Mouse (Mus musculus): ENCODE measurements around the gene Olfr1491.

The Olfr1491 gene

DNA sequence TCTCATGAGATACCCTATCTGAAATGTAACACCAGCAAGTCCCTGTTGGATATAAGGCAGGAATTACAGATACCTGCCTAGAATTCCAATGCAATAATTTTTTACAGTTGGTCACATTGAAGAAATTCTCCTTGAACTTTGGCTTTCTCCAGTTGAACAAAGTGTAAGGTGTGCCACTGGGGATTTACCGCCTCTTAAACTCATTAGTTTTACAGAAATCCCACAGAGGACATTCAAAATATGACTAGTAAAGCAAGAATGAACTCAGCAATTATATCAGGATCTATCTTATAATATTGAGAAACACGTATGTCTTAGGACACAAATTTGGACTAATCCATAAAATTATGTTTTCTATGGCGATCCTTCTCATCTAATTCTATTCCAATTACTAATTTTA is at the start of gene Olfr1491:
TSS of gene Olfr1491 (plus strand) at position 301 of the 400 bp plus-strand sequence.
- DNase-seq: no peak

- no peak for DNase-seq
Observed at GRCm38 (mm10) chr19:13650791-13651190, 46.3 kb upstream of the Olfr1491 start, which contains the start of gene Olfr1490. Gene Olfr1490 (plus strand): TSS chr19:13651091.

- no peak for DNase-seq
Observed at GRCm38 (mm10) chr19:13722978-13723377, 25.9 kb downstream of the Olfr1491 start, which contains the start of gene Olfr1493-ps1. Gene Olfr1493-ps1 (plus strand): TSS chr19:13723278.

- no peak for DNase-seq
Observed at GRCm38 (mm10) chr19:13739428-13739827, 42.4 kb downstream of the Olfr1491 start, which contains the start of gene Olfr1494. Gene Olfr1494 (plus strand): TSS chr19:13739728.

DNA sequence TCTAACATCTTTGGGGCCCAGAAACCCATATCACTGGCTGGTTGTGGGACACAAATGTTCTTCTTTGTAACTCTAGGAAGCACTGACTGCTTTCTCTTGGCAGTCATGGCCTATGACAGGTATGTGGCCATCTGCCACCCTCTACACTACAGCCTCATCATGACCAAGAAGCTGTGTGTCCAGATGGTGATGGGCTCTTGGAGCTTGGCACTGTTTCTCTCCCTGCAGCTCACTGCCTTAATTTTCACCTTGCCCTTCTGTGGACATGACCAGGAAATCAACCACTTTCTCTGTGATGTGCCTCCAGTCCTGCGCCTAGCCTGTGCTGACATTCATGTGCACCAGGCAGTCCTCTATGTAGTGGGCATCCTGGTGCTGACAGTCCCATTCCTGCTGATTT is 52.3 kb downstream of the Olfr1491 start:
- DNase-seq: no peak
